Mouse (Mus musculus) bone marrow macrophage, adult 2 months (primary cell): ENCODE data around the gene Myo3b. TPM values are rescaled to one million over a fixed set of nuclear protein-coding genes. Genes with fewer than 3 reads are reported as not detected.

Experiments used
- H3K27ac ChIP-seq: 2 replicates; pipeline ENCODE4 v1.5.1; 2012; ENCODE audit warnings: low read depth, low read length; ENCODE audit not compliant: insufficient read depth
- H3K4me1 ChIP-seq: 2 replicates; pipeline ENCODE4 v1.6.1; 2012; ENCODE audit warnings: low read length; ENCODE audit not compliant: control insufficient read depth, insufficient read depth
- H3K4me3 ChIP-seq: 2 replicates; pipeline ENCODE4 v1.5.1; 2012; ENCODE audit warnings: mild to moderate bottlenecking, low read length, moderate library complexity; ENCODE audit not compliant: insufficient read depth
- CTCF ChIP-seq: IDR thresholded peaks from 2 replicates; pipeline ENCODE4 v1.5.1; 2012; ENCODE audit warnings: low read depth, mild to moderate bottlenecking, low read length, moderate library complexity
- POLR2A ChIP-seq: IDR thresholded peaks from 2 replicates; pipeline ENCODE4 v1.6.1; 2012; ENCODE audit warnings: mild to moderate bottlenecking, low read depth, low read length, borderline replicate concordance
- polyA plus RNA-seq: library from polyadenylated mRNA; stranded (reverse); fragments of >200 nt; gene quantifications from 2 replicates; pipeline ENCODE4 v1.2.4, GENCODE M21; 2012; ENCODE audit not compliant: missing spikeins, insufficient read depth, insufficient read length

Gene Myo3b
- polyA plus RNA-seq, 1 experiment, result not detected

GRCm38 (mm10) chr2:70355026-70355425 lies 316.1 kb downstream of the Myo3b start:
- H3K27ac ChIP-seq, result no peak overlapping the region
- no peaks in the 10 kb centered on the region for H3K4me1 ChIP-seq
- TF ChIP-seq POLR2A, result no peak
- TF ChIP-seq CTCF, result no peak
- no peak overlapping the region for H3K4me3 ChIP-seq

GRCm38 (mm10) chr2:70369421-70369820 lies 330.5 kb downstream of the Myo3b start:
- Histone ChIP-seq H3K27ac (no peak overlapping the region), H3K4me3 (no peak overlapping the region), H3K4me1 (no peaks in the 10 kb centered on the region)
- no peak for TF ChIP-seq POLR2A

- TF ChIP-seq POLR2A (no peak), CTCF (no peak)
- Histone ChIP-seq H3K4me3 (no peak overlapping the region), H3K4me1 (no peaks in the 10 kb centered on the region), H3K27ac (no peak overlapping the region)
Observed at GRCm38 (mm10) chr2:70379341-70379740, 340.4 kb downstream of the Myo3b start.

GRCm38 (mm10) chr2:70379939-70380338 lies 341.0 kb downstream of the Myo3b start:
- Histone ChIP-seq H3K4me3 (no peak overlapping the region), H3K27ac (no peak overlapping the region), H3K4me1 (no peaks in the 10 kb centered on the region)
- TF ChIP-seq CTCF (no peak), POLR2A (no peak)

GRCm38 (mm10) chr2:70388645-70389044 lies 349.7 kb downstream of the Myo3b start:
- no peak overlapping the region for H3K27ac ChIP-seq
- no peak overlapping the region for H3K4me3 ChIP-seq
- H3K4me1 ChIP-seq, result no peaks in the 10 kb centered on the region
- no peak for TF ChIP-seq CTCF
- TF ChIP-seq POLR2A, result no peak

- no peak overlapping the region for H3K4me3 ChIP-seq
- TF ChIP-seq POLR2A, result no peak
- no peak for TF ChIP-seq CTCF
- no peaks in the 10 kb centered on the region for H3K4me1 ChIP-seq
- no peak overlapping the region for H3K27ac ChIP-seq
Observed at GRCm38 (mm10) chr2:70389162-70389561, 350.2 kb downstream of the Myo3b start.

GRCm38 (mm10) chr2:70397734-70398276 lies 358.9 kb downstream of the Myo3b start:
- H3K4me1 ChIP-seq, result no peaks in the 10 kb centered on the region
- TF ChIP-seq POLR2A (no peak), CTCF (no peak)
- H3K4me3 ChIP-seq, result no peak overlapping the region
- no peak overlapping the region for H3K27ac ChIP-seq

GRCm38 (mm10) chr2:70399441-70400115 lies 360.7 kb downstream of the Myo3b start:
- H3K27ac ChIP-seq, result no peak overlapping the region
- no peak overlapping the region for H3K4me3 ChIP-seq
- TF ChIP-seq CTCF, result no peak
- TF ChIP-seq POLR2A, result no peak
- H3K4me1 ChIP-seq, result no peaks in the 10 kb centered on the region

GRCm38 (mm10) chr2:70400321-70400720 lies 361.4 kb downstream of the Myo3b start:
- Histone ChIP-seq H3K27ac (no peak overlapping the region), H3K4me3 (no peak overlapping the region), H3K4me1 (no peaks in the 10 kb centered on the region)
- TF ChIP-seq POLR2A, result no peak

- Histone ChIP-seq H3K4me1 (no peaks in the 10 kb centered on the region), H3K4me3 (no peak overlapping the region), H3K27ac (no peak overlapping the region)
- TF ChIP-seq CTCF, result no peak
- TF ChIP-seq POLR2A, result no peak
Observed at GRCm38 (mm10) chr2:70404301-70404700, 365.4 kb downstream of the Myo3b start.
